Mouse (Mus musculus) C3H10T1/2 (cell line): ENCODE data around the gene Slc39a11. TPM values are rescaled to one million over a fixed set of nuclear protein-coding genes. Genes with fewer than 3 reads are reported as not detected.

Source experiments
- polyA plus RNA-seq, 2 experiments: library from polyadenylated mRNA; unstranded; fragments of >200 nt; fragmentation: generic; extraction: Trizol; gene quantifications; one replicate each; pipeline ENCODE4 v1.2.1; 2012; ENCODE audit warnings: missing spikeins in 2 of 2

Slc39a11 gene
- 10 to 100 TPM in 1 of 2 experiments, 1 to 10 TPM in 1; 9.3 to 18.8 TPM for polyA plus RNA-seq

GRCm38 (mm10) chr11:113649353-113650210 lies at the start of gene Slc39a11:
TSS of gene Slc39a11 (minus strand) at chr11:113650079.

GRCm38 (mm10) chr11:113683957-113684706 lies 34.3 kb upstream of the Slc39a11 start, which contains the start of the genes Fam104a and D11Wsu47e:
TSS of gene Fam104a (minus strand) at chr11:113684155.
TSS of gene D11Wsu47e (plus strand) at chr11:113684412.

GRCm38 (mm10) chr11:113648690-113649352 lies 1.1 kb downstream of the Slc39a11 start, which contains the start of gene Cog1:
TSS of gene Cog1 (plus strand) at chr11:113649169.

GRCm38 (mm10) chr11:113618672-113619419 lies 31.0 kb downstream of the Slc39a11 start, which contains the start of gene Sstr2:
TSS of gene Sstr2 (plus strand) at chr11:113619342.

Other genes with a start within 250 kb of the Slc39a11 start
- under 1 TPM in 1 of 2 experiments, not detected in 1; 0.13 TPM for gene Sstr2, start 30.7 kb downstream of the Slc39a11 start, polyA plus RNA-seq
- gene Cog1, start 910 bp downstream of the Slc39a11 start, polyA plus RNA-seq: 10 to 100 TPM; 39.5 to 50.7 TPM
- 10 to 100 TPM; 42.0 to 46.5 TPM for gene Fam104a, start 34.1 kb upstream of the Slc39a11 start, polyA plus RNA-seq
- gene D11Wsu47e, start 34.3 kb upstream of the Slc39a11 start, polyA plus RNA-seq: 10 to 100 TPM in 1 of 2 experiments, 1 to 10 TPM in 1; 8.5 to 21.0 TPM
- gene Cpsf4l, start 59.9 kb upstream of the Slc39a11 start, polyA plus RNA-seq: not detected
- gene Cdc42ep4, start 101.8 kb upstream of the Slc39a11 start, polyA plus RNA-seq: 10 to 100 TPM; 19.6 to 52.5 TPM